Mouse (Mus musculus): ENCODE results near the gene Ghrhr.
A peak's percentile ranks its signal among the peaks of the same experiment; 100 is the strongest.

The Ghrhr gene

DNA sequence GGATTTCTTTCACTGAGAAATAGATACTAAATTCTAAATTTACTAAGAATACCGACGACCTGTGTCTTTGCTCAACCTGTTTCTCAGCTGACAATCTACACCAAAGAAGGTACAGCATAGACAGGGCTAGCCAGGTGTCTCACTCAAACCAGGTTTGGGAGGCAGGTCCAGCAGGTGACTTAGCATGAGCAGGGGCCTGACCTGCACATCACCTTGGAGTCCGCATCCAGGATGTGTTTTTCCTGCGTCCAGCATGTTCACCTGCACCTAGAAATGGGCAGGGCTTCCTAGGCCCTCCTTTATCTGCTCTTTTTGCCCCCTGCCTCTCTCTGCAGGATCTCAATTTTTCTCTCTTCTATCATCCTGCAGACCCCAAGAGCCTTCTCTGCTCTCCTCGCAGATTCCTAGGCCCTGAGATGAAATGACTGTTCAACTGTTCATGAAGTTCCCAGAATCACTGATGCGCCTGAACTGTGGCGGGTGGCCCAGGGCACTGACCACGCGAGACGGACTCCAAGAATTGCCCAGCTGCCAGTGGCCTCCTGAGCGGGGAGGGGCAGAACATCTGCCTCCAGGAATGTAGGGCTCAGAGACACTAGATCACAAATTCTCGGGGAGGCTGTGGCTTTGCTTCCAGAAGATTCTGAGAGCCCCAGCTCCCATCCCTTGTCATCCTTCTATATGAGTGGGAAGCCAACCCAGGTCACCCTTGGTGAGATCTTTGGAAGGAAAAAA, 22.2 kb upstream of the Ghrhr start:
- no peak for DNase-seq (ENCODE audit: low spot score)

DNA sequence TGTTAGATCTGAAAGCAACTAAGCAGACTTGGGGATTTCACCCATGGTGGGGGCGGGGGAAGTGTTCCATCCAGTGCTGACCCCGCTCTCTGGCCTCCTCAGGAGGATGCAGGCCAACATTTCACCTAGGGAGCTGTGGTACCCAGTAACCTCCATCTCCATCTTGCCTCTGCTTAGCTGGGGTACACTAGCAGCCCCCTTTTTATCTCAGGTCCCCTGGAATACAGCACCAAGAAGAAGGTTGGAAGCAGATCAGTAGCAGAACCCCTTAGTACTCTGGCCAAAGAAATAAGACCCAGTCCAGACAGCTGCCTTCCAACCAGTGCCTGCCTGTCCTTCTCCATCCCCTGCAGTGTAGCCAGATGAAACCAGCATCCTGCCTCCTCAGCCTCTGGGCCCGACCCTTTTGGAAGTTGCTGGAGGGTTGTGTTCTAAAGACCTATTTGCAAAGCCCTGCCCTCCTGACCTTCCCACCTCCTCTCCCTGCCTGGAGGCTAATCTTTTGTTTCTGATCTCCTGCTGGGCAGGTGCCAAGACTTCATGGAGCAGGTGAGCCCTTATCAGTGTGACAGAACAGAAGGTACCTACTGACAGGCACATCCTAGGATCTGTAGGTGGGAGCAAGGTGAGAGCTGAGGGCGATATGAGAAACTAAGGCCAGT, 21.5 kb upstream of the Ghrhr start:
- no peak for DNase-seq (ENCODE audit: low spot score)

DNA sequence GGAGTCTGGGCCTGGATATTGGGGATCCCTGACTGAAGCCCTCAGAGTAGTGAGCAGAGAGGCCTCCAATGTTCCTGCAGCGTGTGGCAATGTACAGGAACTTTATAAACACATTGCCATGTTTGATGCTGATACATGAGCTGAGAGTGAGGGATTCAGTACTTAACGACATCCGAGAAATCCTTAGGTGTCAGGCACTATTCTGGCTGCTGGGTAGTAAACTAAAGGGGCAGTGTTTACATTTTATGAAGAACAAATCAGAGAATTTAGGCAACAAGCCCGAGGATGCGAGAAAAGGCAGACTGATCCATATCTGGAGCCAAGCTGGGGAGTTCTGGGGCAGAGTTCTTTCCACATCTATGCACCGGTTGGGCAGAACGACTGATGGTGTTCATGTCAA, 20.5 kb upstream of the Ghrhr start:
- no peak for DNase-seq (ENCODE audit: low spot score)

DNA sequence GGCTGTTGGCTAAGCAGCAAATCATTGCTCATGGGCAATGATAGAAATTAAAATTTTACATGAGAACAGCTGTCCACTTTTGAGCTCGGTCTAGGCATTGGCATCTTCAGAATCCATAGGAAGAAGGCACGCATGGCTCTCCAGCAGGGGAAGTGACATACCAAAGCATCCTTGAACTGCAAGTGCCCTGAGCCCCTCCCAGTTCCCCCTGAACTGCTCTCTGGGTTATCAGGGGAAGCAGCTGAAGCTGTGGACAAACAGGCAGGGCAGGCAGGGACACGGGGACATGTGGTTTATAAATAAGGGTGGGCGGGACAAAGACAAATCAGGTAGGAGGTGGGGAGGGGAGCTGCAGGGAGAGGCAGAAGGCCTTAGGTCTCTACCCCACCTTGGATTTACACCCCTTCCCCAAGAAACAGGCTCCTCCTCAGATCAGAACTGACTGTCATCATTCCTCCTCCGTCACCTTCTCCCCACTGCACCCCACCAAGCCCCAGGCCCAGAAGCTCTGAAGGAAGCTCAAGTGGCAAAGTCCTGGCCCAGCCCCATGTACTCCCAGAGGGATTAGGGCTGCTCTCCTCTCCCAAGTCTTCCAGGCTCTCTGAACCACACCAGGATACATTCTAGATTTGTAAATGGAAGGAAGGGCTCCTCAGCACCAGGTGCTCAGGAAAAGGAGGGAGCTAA, 19.9 kb upstream of the Ghrhr start:
- no peak for DNase-seq (ENCODE audit: low spot score)

DNA sequence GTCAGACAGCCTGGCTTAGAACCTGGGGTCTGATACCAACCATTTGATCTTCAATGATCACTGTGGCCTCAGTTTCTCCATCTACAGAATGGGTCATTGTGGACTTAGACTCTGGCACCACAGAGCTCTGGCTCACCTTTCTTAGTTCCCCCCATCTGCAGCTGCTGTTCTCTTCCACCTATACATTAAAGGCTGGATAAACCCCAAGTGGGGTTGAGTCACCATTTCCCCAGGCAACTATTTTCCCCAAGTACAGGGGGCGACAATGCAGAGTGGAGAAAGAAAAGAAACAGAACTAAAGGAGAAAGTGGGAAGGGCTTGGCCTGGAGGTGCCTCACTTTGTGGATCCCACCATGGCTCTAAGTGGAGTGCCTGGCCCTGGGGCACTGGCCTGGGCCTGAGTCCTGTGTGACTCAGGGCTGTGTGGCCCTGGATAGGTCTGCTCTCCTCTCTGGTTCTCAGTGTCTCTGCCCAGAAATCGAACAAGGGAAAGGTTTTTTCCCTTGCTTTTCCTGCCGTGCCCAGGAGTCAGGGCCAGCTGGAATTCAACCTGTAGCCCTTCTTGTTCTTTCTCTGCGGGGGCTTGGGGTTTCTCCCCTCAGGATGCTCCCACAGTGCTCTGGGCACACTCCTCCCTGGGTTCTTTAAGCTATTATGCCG, 19.0 kb upstream of the Ghrhr start:
- no peak for DNase-seq (ENCODE audit: low spot score)

DNA sequence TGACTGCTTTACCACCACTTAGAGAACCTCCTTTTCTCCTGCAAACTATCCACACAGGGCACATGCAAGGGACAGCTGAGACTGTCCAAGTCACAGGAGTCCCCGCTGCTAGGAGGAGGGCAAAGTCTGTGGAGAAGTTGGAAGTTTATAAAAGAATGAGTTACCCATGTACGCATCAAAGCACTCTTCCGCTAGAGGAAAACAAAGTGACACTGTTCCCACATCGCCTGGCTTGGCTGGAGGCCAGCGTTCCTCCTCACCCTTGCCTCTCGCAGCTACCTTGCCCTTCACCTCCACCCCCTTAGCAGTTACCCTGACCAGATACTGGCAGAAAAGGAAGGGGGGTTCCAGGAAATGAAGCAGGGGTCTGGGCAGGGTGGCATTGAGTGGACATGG, 18.5 kb upstream of the Ghrhr start:
- DNase-seq (ENCODE audit: low spot score): no peak

DNA sequence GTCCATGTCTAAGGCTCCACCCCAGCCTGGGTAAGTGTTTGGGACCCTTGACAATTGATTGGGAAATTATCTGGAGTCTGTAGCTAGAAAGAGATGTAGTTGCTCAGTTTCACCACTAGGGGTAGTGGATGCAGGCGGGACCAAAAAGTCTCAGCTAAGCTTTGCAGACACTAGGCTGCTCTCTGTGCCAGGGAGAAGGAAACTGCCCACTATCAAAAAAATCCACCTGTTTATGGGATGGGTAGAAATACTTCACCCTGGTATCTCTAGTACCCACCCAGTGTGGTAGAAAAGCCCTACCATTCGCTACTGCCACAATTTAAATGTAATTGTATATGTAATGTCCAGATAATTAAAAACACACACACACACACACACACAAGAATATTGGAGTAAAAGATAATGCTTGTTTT, 17.4 kb upstream of the Ghrhr start:
- DNase-seq (ENCODE audit: low spot score): no peak

DNA sequence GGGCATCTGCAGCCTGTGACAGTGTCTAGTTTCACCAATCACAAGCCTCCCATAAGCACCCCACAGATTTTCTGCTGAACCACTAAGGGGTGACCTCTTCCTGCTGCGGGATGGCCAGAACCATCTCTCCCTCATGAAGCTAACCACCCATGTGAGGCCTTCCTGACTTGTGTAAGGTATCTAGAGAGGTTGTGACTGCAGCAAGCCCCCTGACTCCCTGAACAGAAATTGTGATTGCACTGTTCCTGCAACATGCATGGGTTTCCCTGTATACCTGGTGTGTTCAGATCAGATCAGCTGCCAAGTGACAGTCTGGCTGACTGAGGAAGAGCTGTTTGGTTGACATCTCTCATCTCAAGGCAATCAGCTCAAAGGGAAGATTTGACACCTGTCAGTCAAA, 13.4 kb upstream of the Ghrhr start:
- DNase-seq (ENCODE audit: low spot score): no peak

DNA sequence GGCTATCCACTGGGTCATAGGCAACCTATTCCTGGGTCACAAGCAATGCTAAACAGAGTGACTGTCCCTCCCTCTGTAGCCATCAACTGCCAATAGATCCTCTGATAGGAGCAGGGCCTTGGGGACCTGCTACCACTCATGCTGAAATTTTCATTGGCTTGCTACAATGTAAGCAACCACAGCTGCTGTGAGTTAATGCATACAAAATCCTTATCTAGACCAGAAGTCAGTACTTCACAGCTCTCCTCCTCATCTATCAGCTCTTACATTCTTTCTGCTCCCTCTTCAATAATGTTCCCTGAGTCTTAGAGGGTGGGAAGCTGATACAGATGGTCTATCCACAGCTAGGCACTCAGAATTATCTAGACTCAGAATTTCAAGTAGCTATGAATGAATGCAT, 9.0 kb upstream of the Ghrhr start:
- no peak for DNase-seq (ENCODE audit: low spot score)

DNA sequence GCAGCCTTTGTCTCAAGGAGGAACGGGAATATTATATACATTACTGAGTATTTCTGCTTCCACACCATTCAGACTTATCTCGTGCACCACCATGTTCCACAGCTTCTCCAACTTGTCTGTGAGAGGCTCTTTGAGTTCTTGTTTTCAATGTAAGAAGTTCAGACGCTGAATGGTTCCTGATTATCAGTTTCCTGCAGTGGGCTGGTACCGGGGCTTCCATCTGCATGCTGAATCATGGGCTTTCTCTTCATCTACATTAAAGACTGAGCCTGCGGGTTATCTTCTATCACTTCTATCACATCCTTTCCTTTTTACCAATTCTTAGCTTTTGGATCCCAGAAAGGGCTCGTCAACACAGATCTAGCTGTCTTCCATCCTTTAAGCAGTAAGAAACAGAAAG, 5.3 kb upstream of the Ghrhr start:
- no peak for DNase-seq (ENCODE audit: low spot score)

DNA sequence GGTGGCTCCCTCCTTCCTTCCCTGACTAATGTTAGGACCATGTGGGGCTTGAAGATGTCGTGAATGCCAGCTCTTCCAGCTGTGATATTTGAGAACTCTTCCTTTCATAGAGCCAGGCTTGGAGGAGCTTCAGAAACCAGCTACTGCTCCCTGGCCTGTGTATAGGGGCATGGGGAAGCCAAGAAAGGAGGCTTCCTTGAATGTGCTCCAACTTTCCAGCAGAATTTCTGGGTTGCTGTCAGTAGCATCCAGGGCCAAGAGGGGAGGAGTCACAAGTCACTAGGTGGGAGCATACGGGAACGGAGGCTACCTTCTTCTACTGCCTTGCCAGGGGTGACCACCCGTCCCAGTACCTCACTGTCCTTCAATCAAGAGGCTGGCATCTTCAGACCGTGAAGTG, 416 bp downstream of the Ghrhr start:
- no peak for DNase-seq (ENCODE audit: low spot score)

DNA sequence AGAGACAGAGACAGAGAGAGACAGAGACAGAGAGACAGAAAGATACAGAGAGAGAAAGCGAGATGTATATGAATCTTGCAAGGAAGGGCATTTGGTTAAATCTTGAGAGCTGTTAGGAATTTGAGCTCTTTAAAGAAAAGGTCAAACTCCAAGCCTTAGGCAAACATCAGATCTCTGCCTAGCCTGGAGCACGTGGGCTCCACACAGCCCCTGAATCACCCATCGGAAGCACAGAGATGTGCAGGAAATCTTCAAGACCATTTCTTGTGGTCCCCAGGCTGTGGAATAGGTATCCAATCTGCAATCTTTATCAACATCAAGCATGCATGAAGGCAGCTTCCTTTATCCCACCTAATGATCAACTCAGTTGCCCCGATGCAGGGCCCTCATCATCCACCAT, 1.4 kb downstream of the Ghrhr start:
- no peak for DNase-seq (ENCODE audit: low spot score)

DNA sequence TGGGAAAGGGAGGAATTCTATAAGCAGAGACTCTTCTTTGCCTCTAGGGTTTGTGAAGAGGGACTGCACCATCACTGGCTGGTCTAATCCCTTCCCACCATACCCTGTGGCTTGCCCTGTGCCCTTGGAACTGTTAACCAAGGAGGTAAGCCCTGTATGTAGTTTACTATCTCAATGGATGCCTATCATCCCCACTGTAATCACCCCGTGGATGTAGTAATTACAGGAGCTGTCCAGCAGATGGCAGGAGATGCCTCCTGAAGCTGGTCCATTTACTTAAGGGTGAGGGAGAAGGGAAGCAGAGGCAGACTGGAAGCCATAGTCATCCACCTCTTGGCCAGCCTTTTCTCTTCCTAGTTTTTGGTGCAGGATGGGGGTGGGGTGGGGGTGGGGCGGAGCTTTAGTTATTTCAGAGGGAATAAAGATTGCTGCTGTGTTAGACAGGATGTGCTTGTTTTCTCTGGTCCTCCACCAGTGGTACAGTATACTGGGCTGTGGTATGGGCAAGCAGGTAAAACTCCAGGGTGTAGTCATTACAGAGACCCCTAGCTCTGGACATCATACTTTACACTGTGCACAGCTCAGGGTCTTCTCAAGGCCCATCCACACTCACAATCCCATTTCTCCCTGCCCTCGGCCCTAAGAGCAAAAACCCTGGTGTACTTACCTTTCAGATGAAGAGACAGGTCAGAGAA, 3.7 kb downstream of the Ghrhr start:
- no peak for DNase-seq (ENCODE audit: low spot score)

DNA sequence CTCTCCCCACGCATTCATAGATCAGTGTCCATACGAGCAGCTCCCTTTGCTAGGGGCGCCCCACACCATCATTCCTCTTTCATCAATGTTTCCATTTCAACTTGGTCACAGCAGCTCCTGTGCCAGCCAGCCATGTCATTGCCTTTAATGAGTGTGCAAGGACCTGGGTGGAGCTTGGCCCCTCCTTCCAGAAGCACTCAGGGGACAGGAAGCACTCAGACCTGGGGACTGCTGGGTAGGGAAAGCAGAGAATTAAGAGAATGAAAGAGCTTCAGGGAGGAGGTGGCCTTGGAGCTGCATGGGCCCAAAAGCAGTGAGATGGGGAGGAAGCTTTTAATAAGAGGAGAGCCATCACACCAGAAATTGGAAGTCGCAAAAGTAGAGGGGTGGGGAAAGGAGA, 5.9 kb downstream of the Ghrhr start:
- DNase-seq (ENCODE audit: low spot score): no peak

DNA sequence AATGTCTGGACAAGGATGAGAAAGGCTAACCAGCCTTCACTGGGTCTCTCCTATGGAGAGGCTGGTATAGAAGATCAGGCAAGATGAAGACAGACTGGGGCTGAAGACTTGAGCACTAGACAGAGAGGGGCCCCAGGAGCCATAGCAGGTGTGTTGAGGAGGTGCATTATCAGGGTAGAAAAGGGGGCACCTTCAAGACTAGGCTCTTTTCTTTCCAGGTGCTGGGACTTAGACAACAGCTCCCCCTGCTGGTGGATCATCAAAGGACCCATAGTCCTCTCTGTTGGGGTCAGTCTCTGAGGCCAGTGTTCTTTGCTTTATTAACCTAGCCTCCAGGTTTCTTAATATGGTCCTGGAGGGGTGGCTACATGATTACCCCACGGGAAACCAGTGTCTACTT, 7.8 kb downstream of the Ghrhr start:
- DNase-seq (ENCODE audit: low spot score): no peak

DNA sequence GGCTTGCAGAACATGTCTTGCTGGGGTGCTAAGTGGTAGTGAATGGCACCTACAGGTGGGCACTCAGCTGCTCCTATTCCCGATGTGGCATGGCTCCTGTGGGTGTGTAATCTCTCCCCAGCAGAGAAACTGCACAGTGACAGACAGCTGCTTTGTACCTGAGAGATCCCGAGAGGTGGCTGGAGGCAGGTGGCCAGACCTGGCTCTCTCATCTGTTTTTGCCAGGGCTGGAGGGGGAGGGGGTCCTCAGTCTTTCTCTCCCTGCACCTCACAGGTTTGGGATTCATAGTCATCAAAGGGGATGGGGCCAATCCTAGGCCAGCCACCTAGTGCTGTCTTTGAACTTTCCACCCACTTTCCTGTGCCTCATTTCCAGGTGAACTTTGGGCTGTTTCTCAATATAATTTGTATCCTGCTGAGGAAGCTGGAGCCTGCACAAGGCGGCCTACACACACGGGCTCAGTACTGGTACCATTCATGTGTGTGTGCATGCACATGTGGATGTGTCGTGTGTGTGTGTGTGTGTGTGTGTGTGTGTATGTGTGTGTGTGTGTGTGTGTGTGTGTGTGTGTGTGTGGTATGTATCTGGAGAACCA, 8.4 kb downstream of the Ghrhr start:
- no peak for DNase-seq (ENCODE audit: low spot score)

DNA sequence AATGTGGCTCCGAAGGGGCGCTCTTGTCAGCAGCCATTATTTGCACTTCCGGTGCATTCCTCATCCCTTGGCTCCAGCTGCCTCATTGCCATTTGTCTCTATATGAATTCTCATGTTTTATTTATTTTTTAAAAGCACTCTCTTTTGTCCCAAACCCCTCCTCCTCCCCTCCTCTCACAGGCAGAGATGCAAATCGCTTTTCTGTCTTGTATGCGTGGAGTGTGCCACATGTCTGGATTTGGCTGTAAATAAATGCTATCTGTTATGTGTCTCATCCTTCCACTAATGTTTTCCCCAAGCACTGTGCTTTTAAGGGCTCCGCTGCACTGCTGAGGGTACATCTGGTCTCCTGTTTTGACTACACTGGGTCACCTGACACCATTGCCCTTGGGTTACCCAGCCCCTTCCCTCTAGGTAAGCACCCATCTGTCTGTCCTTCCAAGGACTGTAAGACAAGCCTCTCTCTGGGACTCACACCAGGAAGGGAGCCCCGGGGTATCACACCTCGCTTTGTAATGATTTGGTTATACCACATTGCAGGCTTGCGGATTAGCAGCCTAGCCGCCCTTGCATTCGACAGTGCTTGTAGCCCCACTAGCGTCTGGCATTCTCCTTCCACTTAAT, 12.6 kb downstream of the Ghrhr start:
- DNase-seq (ENCODE audit: low spot score): no peak

DNA sequence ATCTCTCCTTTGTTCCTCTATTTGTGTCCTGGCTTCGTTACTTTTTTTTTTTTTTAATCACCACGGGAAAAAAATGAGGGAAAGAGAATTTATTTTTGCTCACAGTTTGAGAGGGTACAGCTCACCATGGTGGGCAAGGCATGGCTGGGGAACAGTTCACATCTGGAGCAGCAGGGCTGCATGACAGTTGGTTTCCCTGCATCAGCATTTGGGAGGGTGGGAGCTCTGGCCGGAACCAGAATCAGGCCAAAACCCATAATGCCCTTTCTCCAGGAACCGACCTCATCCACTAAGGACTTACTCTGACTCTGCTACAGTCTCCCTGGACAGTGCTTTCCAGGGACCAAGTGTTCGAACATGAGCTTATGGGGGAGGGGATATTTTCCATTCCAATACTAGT, 13.2 kb downstream of the Ghrhr start:
- DNase-seq (ENCODE audit: low spot score): no peak

DNA sequence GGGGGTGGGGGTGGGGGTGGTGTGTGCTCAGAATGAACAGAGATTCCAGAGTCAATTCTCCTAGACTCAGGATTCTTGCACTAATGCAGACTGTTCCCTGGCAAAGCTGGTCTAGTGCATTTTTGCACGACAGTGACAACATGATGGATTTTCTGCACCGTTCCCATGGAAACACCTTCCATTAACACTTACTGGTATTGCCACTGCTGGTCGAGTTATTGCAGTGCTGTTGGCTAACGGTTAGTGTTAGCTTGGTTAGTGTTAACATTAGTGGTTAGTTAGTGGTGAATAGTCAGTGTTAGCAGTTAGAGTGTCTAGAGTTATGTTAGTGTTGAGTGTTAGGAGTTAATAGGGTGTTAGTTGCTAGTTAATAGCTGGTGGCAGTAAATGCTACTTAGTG, 15.7 kb downstream of the Ghrhr start:
- no peak for DNase-seq (ENCODE audit: low spot score)

DNA sequence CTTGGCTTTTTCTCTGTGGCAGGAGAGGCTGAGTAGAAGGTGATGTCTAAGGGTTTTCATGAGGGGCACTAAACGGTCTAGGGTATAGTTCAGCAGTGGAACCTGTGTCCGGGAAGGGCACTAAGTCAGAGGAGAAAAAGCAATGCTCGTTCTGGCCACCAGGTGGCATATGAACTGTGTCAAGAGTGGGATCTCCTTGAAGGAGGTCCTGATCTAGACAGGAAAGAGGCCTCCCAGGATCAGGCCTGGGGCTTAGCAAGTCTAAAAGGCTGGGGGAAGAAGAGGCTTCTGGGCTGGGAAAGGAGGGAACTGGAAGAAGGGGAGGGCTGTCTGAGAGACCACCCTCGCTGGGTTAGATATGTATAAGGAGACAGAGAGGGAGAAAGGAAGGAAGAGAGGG, 16.4 kb downstream of the Ghrhr start:
- peak; percentile 45 for DNase-seq (ENCODE audit: low spot score)

DNA sequence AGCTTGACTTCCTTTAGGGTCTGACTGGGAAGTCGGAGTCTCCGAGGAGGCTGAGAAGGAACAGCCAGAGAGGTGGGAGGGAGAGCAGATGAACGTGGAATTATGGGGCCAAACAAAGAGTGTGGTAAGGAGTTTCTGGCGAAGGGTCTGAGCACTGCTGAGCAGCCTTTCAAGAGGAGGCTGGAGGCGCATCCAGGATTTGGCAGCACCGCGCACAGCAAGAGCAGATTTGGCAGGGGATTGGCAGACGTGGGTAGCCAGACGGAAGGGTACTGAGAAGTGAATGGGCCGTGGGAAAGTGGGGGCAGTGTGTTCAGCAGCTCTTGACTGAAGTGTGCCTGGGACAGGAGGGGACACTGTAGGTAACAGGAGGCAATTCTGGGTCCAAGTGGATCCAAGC, 18.8 kb downstream of the Ghrhr start:
- DNase-seq (ENCODE audit: low spot score): no peak

DNA sequence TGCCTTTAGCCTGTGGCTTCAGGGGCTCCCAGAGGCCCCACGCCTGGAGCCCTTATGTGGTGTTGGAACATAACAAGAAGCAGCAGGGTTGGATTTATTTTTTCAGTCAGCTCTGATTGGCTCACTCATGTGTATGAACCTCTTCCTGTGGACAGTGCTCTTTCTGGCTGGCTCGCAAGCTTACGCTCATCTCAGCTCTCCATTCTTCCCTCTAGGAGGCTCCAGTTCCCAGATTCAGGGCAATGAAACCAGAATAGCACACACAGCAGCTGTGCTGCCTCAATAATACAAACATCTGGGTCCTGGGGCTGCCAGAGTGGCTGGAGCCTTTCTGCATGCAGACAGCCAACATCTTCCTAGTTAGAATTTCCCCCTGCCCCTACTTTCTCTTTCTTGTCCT, 20.1 kb downstream of the Ghrhr start:
- DNase-seq (ENCODE audit: low spot score): peak; percentile 27

All from testis, postnatal 14 days (tissue).